Mouse (Mus musculus): ENCODE results near the gene Hmgn1. TPM values are rescaled to one million over a fixed set of nuclear protein-coding genes. Genes with fewer than 3 reads are reported as not detected.
"Not testable (repeated sequence)": the region's sequence is repeated elsewhere in the genome, so short reads cannot be mapped to it uniquely, and the experiment has no call there.

Gene Hmgn1
- polyA plus RNA-seq (2012; rRNA removed) = 16.6 and 18.2 TPM in 2 replicates

GRCm38 (mm10) chr16:96127657-96128344 is at the start of gene Hmgn1:
Gene Hmgn1 (minus strand): TSS chr16:96127729.
- under 1% methylated on average over 70 of the region's 72 CpGs for WGBS
- DNase-seq (ENCODE audit: low read depth, low spot score) = no peak

DNA sequence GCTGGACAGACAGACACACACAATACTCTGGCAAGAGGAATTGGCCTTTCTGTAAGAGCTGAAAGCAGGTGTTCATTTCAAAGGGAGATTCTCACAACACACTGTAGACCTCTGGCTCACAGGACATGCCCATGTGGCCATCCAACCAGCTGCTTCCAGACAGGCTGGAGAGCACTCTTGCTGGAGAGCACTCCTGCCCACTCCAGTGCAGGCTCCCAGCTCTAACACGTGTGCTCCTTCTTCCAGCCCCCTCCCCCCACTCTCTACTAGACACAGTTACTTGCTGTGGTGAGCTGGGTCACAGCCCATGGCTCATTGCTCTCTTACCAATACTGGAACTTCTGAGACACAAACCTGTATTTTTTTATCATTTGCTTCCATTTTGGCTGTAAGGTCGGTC is 47.9 kb upstream of the Hmgn1 start:
- WGBS = 57% methylated on average over 2 of the region's 2 CpGs
- DNase-seq (ENCODE audit: low read depth, low spot score) = no peak

DNA sequence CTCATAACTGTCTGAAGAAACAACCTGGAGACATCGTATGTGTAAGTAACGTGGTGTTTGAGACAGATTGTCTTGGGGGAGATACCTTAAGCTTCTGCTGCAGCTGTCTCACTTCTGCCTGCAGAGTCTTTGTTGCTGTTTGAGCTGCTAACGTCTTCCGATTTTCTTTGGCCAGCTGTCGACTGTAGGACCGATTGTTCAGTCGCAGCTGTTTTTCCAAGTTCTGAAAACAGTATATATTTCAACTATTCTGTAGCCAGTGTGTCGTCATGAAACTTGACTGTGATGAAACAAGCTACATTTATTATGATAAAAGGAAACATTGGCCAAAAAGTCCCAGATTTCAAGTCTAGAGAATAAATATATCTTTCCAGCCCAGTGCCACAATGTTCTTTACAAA is 46.1 kb upstream of the Hmgn1 start:
- DNase-seq (ENCODE audit: low read depth, low spot score) = no peak
- WGBS = 75% methylated on average over 8 of the region's 8 CpGs

DNA sequence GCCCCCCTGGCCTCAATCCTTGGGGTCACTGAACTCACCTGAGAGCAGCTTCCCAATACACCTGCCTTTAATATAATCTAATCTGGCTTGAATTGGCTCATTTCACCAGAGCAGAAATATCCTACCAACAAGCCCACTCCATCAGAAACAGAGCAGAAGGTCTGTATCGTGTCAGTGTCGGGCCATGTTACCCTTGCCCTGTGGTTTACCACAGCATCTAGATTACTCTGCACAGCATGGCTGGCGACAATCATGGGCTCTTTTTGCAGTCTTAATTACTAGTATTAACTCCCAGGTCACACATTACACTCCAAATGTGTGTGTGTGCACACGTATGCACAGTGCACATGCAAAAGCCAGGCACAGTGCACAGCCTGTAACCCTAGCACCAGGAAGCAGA is 41.3 kb upstream of the Hmgn1 start:
- WGBS = 88% methylated on average over 4 of the region's 4 CpGs

GRCm38 (mm10) chr16:96165723-96166264 is 38.3 kb upstream of the Hmgn1 start:
- WGBS = 70% methylated on average over 4 of the region's 4 CpGs

More for the DNA sequence above, 41.3 kb upstream of the Hmgn1 start:
- DNase-seq (ENCODE audit: low read depth, low spot score) = no peak

GRCm38 (mm10) chr16:96161336-96161735 is 33.8 kb upstream of the Hmgn1 start:
- 89% methylated on average over 4 of the region's 4 CpGs for WGBS
- no peak for DNase-seq (ENCODE audit: low read depth, low spot score)

More at GRCm38 (mm10) chr16:96165723-96166264, 38.3 kb upstream of the Hmgn1 start:
- DNase-seq (ENCODE audit: low read depth, low spot score) = no peak

- WGBS = 83% methylated on average over 1 of the region's 1 CpGs
- no peak for DNase-seq (ENCODE audit: low read depth, low spot score)
Measured at GRCm38 (mm10) chr16:96160927-96161326, 33.4 kb upstream of the Hmgn1 start.

DNA sequence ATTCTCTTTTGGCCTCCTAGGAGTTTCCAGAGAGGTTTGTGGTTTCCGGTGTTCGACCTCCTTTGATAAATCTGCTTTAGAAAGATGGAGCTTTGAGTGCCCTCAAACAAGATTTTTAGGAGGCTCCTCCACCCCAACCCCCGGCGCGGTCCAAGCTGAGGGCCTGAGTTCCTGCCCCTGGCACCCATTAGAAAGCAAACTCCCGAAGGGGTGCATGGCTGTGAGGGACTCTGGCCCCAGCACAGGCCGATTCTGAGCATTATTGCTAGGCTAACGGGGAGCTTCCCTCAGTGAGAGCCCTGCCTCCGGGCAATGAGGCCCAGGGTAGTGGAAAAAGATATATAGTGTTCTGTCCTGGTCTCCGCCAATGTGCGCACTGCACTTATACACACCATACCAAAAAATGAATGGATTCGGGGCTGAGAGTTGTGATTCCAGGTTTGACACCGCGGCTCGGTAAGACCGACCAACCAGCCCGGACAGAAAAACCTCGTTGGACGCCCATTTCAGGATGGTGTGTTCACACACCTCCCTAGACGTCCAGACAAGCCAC is 32.3 kb upstream of the Hmgn1 start:
- 86% methylated on average over 20 of the region's 20 CpGs for WGBS
- DNase-seq (ENCODE audit: low read depth, low spot score) = no peak

DNA sequence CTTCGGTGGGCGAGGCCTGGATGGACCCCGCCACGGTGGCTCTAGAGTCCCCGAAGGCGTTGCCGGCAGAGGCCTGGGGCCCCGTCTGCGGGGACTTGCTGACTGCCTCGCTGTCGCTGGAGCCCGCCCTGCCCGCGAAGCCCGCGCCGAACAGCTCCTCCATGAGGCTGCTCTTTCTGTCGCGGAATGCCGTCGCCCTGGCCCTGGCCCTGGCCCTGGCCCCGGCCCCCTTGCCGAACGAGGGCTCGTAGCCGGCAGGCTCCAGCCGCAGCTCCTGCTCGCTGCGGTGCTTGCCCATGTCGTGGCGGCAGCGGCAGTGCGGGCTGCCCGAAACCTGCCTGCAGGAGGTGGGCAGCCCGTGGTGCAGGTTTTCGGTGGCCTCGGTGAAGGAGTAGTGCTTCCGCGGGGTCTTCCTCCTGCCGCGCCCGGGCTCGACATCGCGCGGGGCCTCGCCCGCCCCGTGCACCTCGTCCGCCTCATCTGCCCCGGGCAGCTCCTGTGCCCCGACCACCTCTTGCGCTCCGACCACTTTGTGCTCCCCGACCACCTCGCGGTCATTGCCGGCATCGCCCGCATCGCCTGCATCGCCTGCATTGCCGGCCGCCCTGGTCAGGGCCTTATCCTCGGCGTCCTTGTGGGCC is 31.7 kb upstream of the Hmgn1 start:
- WGBS = 3% methylated on average over 67 of the region's 67 CpGs
- DNase-seq (ENCODE audit: low read depth, low spot score) = no peak

DNA sequence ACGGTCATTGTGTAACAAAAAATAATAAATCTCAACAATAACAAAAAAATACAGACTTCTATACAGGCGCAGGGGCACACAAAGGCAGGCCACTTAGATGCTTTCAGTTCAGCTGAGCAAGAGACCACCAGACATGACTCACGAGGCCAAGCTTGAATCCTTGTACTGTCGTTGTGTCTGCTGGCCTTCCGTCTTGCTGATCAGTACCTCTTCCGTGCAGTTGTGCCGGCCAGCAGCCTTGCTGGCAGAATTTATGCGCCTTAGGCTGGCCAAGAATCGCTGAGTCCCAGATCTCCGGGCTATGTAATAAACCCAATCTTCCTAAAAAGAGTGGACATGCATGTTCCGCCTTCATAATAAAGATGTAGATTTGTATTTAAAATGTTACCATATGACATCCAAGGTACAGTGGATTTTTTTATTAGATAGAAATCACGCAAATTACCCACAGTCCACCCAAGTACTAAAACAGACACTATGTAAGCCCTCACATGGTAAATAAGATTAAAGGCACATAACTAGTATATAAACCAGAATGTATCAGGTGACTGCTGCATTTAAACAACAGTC is 31.1 kb upstream of the Hmgn1 start:
- 67% methylated on average over 12 of the region's 12 CpGs for WGBS
- DNase-seq (ENCODE audit: low read depth, low spot score) = no peak

DNA sequence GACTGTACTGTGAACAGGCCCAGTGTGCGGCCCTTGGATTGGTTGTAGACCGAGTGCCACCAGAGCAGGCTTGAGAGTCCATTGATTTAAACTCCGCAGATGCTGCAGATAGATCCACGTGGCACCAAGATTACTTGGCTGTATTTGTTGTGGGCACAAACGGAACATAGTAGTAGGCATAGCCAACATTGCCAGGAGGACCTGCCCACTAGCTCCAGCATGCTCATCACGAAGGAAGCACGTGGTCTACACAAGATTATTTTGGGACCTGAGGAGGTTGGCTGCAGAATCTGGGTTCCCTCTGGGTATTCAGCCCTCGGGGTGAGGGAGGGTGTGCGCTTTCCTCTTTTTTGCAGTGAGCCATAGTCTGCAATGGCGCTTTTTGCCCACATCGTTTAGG is 29.6 kb upstream of the Hmgn1 start:
- DNase-seq (ENCODE audit: low read depth, low spot score) = no peak
- WGBS = 90% methylated on average over 11 of the region's 11 CpGs

- no peak for DNase-seq (ENCODE audit: low read depth, low spot score)
- WGBS = 76% methylated on average over 8 of the region's 8 CpGs
Measured at GRCm38 (mm10) chr16:96156019-96156418, 28.5 kb upstream of the Hmgn1 start.

- 79% methylated on average over 2 of the region's 2 CpGs for whole genome bisulfite sequencing
Measured at GRCm38 (mm10) chr16:96154476-96154875, 26.9 kb upstream of the Hmgn1 start.

DNA sequence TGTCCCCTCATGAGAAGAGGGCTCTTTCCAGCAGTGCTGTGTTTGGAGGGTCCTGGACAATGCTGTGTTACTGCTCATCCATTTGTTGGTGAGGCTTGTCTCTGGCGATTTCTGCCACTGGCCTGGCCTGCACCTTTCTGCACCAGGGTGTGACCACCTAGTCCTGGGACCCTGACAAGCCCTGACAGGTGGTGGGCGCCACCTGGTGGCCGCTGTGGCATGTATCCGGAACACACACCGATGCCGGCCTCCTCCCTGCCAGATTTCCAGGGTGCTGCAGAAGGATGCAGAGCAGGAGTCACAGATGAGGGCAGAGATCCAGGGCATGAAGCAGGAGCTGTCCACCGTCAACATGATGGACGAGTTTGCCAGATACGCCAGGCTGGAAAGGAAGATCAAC is 24.0 kb upstream of the Hmgn1 start:
- WGBS = 16% methylated on average over 9 of the region's 9 CpGs
- no peak for DNase-seq (ENCODE audit: low read depth, low spot score)

More at GRCm38 (mm10) chr16:96154476-96154875, 26.9 kb upstream of the Hmgn1 start:
- no peak for DNase-seq (ENCODE audit: low read depth, low spot score)

DNA sequence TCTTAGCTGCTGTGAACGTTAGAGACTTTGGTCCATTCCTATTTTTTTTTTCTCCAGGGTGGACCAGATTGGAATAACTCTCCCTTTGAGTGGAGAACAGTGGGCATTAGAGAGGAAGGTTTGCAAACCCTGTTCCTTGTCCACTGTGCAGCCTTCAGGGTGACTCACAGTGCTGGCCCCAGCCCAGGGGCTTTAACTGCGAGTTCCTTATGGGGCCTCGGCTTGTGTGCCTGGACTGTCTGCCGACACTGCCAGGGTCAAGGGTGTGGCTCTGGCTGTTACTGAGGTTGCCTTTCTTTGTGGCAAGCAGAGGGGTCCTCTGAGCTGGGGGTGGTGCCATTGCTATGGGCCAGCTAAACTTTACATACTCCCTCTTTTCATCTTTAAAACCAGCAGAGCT is 23.5 kb upstream of the Hmgn1 start:
- 18% methylated on average over 4 of the region's 4 CpGs for WGBS
- no peak for DNase-seq (ENCODE audit: low read depth, low spot score)

DNA sequence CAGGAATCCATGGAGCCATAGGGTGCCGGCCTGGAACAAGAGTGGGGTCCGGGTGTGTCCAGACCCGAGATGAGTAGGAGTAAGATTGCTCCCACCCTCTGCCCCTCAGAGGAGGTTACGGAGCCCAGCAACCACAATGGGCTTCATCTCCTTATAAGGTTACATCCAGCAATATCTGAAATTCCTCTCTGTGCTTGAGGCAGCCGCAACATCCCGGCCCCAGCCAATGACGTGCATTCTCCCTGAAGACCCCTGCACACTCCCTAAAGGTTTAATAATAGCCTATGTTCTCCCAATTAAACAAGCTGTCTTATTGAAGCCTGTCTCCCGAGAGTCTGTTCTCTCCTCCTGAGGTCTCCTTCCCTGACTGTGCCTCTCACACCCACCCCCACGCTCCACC is 21.8 kb upstream of the Hmgn1 start:
- no peak for DNase-seq (ENCODE audit: low read depth, low spot score)
- WGBS = 71% methylated on average over 9 of the region's 9 CpGs

DNA sequence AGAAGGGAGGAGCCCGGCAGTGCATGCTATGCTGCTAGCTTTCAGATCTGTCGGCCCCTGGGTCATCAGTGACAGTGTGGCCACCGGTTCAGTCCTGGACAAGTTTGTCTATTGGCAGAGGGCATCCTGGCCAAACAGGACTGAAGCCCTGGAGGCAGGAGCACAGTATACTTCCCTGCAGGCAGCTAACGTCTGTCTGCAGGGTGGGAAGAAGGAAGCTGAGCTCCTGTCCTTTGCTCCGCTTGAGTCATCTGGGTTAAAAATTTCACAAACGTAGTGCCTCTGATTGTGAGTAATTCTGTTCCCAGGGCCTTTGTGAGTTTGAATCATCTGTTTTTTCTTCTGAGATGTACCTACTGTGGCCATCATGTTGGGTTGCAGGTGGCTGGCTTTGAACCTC is 21.3 kb upstream of the Hmgn1 start:
- no peak for DNase-seq (ENCODE audit: low read depth, low spot score)
- WGBS = 54% methylated on average over 6 of the region's 6 CpGs

DNA sequence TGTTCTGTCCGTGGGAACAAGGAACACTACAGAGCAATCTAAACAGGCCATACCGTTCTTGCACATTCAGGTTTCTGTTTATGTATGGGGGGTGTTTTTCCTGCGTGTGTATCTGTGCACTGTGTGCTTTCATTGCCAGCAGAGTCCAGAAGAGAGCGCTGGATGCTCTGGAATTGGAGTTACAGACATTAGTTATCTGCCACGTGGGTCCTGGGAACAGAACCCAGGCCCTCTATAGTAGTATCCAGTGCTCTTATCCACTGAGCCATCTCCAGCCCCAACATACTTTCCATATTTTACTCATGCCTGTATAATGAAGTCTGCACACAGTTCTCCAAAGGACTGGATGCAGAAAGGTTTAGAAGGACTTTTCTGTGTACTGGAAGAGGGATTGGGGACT is 18.3 kb upstream of the Hmgn1 start:
- WGBS = 2% methylated on average over 5 of the region's 5 CpGs
- no peak for DNase-seq (ENCODE audit: low read depth, low spot score)

DNA sequence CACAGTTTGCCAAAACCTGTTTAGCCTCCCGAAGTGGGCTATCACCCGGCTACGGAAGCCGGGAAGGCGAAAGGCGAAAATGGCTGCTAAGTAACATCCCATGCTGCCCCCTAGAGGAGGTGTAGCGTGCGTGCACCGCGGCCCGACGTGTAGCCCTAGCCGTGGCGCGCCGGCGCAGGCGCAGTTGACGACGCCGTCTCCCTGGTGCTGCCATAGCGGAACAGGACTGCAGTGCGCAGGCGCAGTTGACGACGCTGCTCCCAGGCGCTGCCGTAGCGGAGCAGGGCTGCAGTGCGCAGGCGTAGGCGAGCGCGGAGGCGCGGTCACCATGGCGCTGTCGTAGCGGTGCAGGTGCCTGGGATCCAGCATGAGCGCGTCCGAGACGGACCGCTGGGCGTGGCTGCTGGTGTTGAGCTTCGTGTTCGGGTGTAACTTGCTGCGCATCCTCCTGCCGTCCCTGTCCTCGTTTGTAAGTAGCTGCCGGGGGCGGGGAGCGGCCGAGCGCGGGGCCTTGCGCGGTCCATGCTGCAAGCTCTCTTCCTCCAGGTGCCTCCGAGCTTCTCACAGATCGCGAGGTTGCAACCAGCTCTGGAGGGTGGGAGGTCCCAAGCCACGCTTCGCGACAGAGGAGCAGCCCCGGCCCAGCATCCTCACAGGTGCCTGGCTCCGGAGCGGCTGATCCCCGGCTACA is 17.7 kb upstream of the Hmgn1 start, which contains the start of gene Wrb:
Wrb (plus strand) TSS at position 298 of the 691 bp plus-strand sequence.
- DNase-seq (ENCODE audit: low read depth, low spot score) = peak; percentile 98
- WGBS = under 1% methylated on average over 68 of the region's 68 CpGs

- 20% methylated on average over 6 of the region's 6 CpGs for WGBS
- not testable (repeated sequence) for DNase-seq (ENCODE audit: low read depth, low spot score)
Measured at GRCm38 (mm10) chr16:96144748-96145109, 17.2 kb upstream of the Hmgn1 start.
